Mouse (Mus musculus) CH12.LX (cell line): ENCODE data around the gene Gnas. TPM values are rescaled to one million over a fixed set of nuclear protein-coding genes. Genes with fewer than 3 reads are reported as not detected.

ENCODE experiments used
- DNase-seq: peaks from one replicate; pipeline ENCODE4 v3.0.0-alpha.2; 2013; ENCODE audit errors: extremely low read depth
- H3K27ac ChIP-seq: 2 replicates; pipeline ENCODE4 v1.5.1; 2012; ENCODE audit warnings: low read depth, mild to moderate bottlenecking, control low read depth, moderate library complexity; ENCODE audit not compliant: insufficient read depth
- H3K27me3 ChIP-seq: replicated peaks from 2 replicates; pipeline ENCODE3; 2012; ENCODE audit warnings: inconsistent platforms
- H3K36me3 ChIP-seq, 2 experiments: replicated peaks in 1 of 2; 2 replicates each; pipeline versions ENCODE3 to v1.6.1; 2012; ENCODE audit warnings: inconsistent platforms in 1 of 2, low read length in 1 of 2, mild to moderate bottlenecking in 1 of 2, mixed read lengths in 1 of 2, moderate library complexity in 1 of 2; ENCODE audit not compliant: control insufficient read depth in 1 of 2, insufficient read depth in 1 of 2
- H3K4me1 ChIP-seq, 2 experiments: 2 replicates each; pipeline ENCODE4 v1.6.1; 2012; ENCODE audit warnings: inconsistent platforms in 1 of 2, moderate library complexity in 1 of 2; ENCODE audit not compliant: insufficient read depth in 2 of 2, control insufficient read depth in 1 of 2
- H3K4me2 ChIP-seq: 2 replicates; pipeline ENCODE4 v1.6.1; 2012; ENCODE audit warnings: low read depth, mild to moderate bottlenecking, control low read depth; ENCODE audit not compliant: poor library complexity, insufficient read depth, severe bottlenecking
- H3K4me3 ChIP-seq, 3 experiments: fragments of 150-350 bp in 1 of 3; sonication (generic) in 1 of 3; replicated peaks in 1 of 3; 2 replicates each; pipeline versions ENCODE3 to v1.5.1; 2011 to 2012; ENCODE audit warnings: low read depth in 2 of 3, low read length in 2 of 3, mild to moderate bottlenecking in 2 of 3, moderate library complexity in 2 of 3, control low read depth in 1 of 3, improper control_type of control experiment in 1 of 3, inconsistent platforms in 1 of 3, mixed read lengths in 1 of 3; ENCODE audit not compliant: poor library complexity in 1 of 3
- H3K79me2 ChIP-seq: replicated peaks from 2 replicates; pipeline ENCODE4 v1.6.1; 2012; ENCODE audit warnings: mild to moderate bottlenecking, moderate library complexity; ENCODE audit not compliant: control insufficient read depth, poor library complexity, insufficient read depth, severe bottlenecking; ENCODE audit errors: extremely low read depth
- H3K9ac ChIP-seq: 2 replicates; pipeline ENCODE4 v1.6.1; 2012; ENCODE audit warnings: low read depth, mild to moderate bottlenecking, control low read depth, moderate library complexity; ENCODE audit not compliant: insufficient read depth
- H3K9me3 ChIP-seq: replicated peaks from 2 replicates; pipeline ENCODE3; 2012; ENCODE audit warnings: low read length, inconsistent platforms, mixed read lengths
- BHLHE40 ChIP-seq: IDR thresholded peaks from 2 replicates; pipeline ENCODE4 v1.6.1; 2011; ENCODE audit warnings: mild to moderate bottlenecking, low read depth, low read length, improper control_type of control experiment
- CHD1 ChIP-seq: IDR thresholded peaks from 2 replicates; pipeline ENCODE4 v1.6.1; 2012; ENCODE audit warnings: low read depth, low read length, improper control_type of control experiment, inconsistent platforms
- CHD2 ChIP-seq: IDR thresholded peaks from 2 replicates; pipeline ENCODE4 v1.6.1; 2011; ENCODE audit warnings: low read length, improper control_type of control experiment
- CTCF ChIP-seq, 2 experiments: IDR thresholded peaks in 1 of 2; conservative IDR thresholded peaks in 1 of 2; 2 replicates each; pipeline ENCODE4 v1.5.1; 2011 to 2012; ENCODE audit warnings: low read depth in 2 of 2, low read length in 2 of 2, improper control_type of control experiment in 1 of 2, inconsistent platforms in 1 of 2, mild to moderate bottlenecking in 1 of 2, moderate library complexity in 1 of 2
- E2F4 ChIP-seq: IDR thresholded peaks from 2 replicates; pipeline ENCODE4 v1.6.1; 2011; ENCODE audit warnings: low read depth, low read length, improper control_type of control experiment; ENCODE audit not compliant: insufficient replicate concordance
- ELF1 ChIP-seq: IDR thresholded peaks from 2 replicates; pipeline ENCODE4 v1.6.1; 2014; ENCODE audit warnings: low read depth, mild to moderate bottlenecking, inconsistent platforms, low read length, improper control_type of control experiment
- EP300 ChIP-seq: IDR thresholded peaks from 2 replicates; pipeline ENCODE4 v1.6.1; 2011; ENCODE audit warnings: low read length, improper control_type of control experiment
- ETS1 ChIP-seq: conservative IDR thresholded peaks from 2 replicates; pipeline ENCODE4 v1.6.1; 2012; ENCODE audit warnings: low read depth, mild to moderate bottlenecking, inconsistent platforms, low read length, improper control_type of control experiment, moderate library complexity
- GABPA ChIP-seq: IDR thresholded peaks from 2 replicates; pipeline ENCODE4 v1.6.1; 2012; ENCODE audit warnings: low read depth, low read length, improper control_type of control experiment, inconsistent platforms; ENCODE audit not compliant: insufficient replicate concordance
- HCFC1 ChIP-seq: IDR thresholded peaks from 2 replicates; pipeline ENCODE4 v1.6.1; 2012; ENCODE audit warnings: low read depth, mild to moderate bottlenecking, inconsistent platforms, low read length, improper control_type of control experiment
- IRF4 ChIP-seq: IDR thresholded peaks from 2 replicates; pipeline ENCODE4 v1.6.1; 2014; ENCODE audit warnings: low read depth, mild to moderate bottlenecking, inconsistent platforms, low read length, improper control_type of control experiment
- JUN ChIP-seq: IDR thresholded peaks from 2 replicates; pipeline ENCODE4 v1.6.1; 2011; ENCODE audit warnings: low read depth, mild to moderate bottlenecking, low read length, improper control_type of control experiment, moderate library complexity; ENCODE audit not compliant: insufficient read depth
- JUND ChIP-seq: conservative IDR thresholded peaks from 2 replicates; pipeline ENCODE4 v1.6.1; 2011; ENCODE audit warnings: low read depth, low read length, improper control_type of control experiment
- KAT2A ChIP-seq: IDR thresholded peaks from 2 replicates; pipeline ENCODE4 v1.6.1; 2012; ENCODE audit warnings: low read length, improper control_type of control experiment, inconsistent platforms; ENCODE audit not compliant: insufficient replicate concordance
- MAFK ChIP-seq: IDR thresholded peaks from 2 replicates; pipeline ENCODE4 v1.6.1; 2011; ENCODE audit warnings: low read length, improper control_type of control experiment; ENCODE audit not compliant: insufficient replicate concordance
- MAX ChIP-seq: IDR thresholded peaks from 2 replicates; pipeline ENCODE4 v1.6.1; 2011; ENCODE audit warnings: low read length, improper control_type of control experiment
- MAZ ChIP-seq: IDR thresholded peaks from 2 replicates; pipeline ENCODE4 v1.6.1; 2012; ENCODE audit warnings: low read depth, mild to moderate bottlenecking, inconsistent platforms, low read length, improper control_type of control experiment, moderate library complexity
- MEF2A ChIP-seq: IDR thresholded peaks from 2 replicates; pipeline ENCODE4 v1.6.1; 2014; ENCODE audit warnings: low read depth, mild to moderate bottlenecking, inconsistent platforms, low read length, improper control_type of control experiment, borderline replicate concordance
- MXI1 ChIP-seq: IDR thresholded peaks from 2 replicates; pipeline ENCODE4 v1.6.1; 2011; ENCODE audit warnings: mild to moderate bottlenecking, low read depth, low read length, improper control_type of control experiment
- MYC ChIP-seq: IDR thresholded peaks from 2 replicates; pipeline ENCODE4 v1.6.1; 2011; ENCODE audit warnings: low read depth, mild to moderate bottlenecking, improper control_type of control experiment, low read length
- NELFE ChIP-seq: IDR thresholded peaks from 2 replicates; pipeline ENCODE4 v1.6.1; 2011; ENCODE audit warnings: low read depth, low read length, improper control_type of control experiment
- NRF1 ChIP-seq: IDR thresholded peaks from 2 replicates; pipeline ENCODE4 v1.6.1; 2014; ENCODE audit warnings: low read depth, mild to moderate bottlenecking, inconsistent platforms, low read length, improper control_type of control experiment, moderate library complexity
- PAX5 ChIP-seq: IDR thresholded peaks from 2 replicates; pipeline ENCODE4 v1.6.1; 2012; ENCODE audit warnings: low read length, inconsistent platforms, mixed read lengths
- POLR2A ChIP-seq: IDR thresholded peaks from 2 replicates; pipeline ENCODE4 v1.6.1; 2011; ENCODE audit warnings: low read depth, mild to moderate bottlenecking, improper control_type of control experiment, low read length
- POLR2AphosphoS2 ChIP-seq: IDR thresholded peaks from 2 replicates; pipeline ENCODE4 v1.6.1; 2011; ENCODE audit warnings: low read depth, low read length, improper control_type of control experiment
- RAD21 ChIP-seq: IDR thresholded peaks from 2 replicates; pipeline ENCODE4 v1.6.1; 2011; ENCODE audit warnings: low read depth, mild to moderate bottlenecking, low read length, improper control_type of control experiment, moderate library complexity
- RCOR1 ChIP-seq: conservative IDR thresholded peaks from 2 replicates; pipeline ENCODE4 v1.6.1; 2012; ENCODE audit warnings: low read depth, mild to moderate bottlenecking, inconsistent platforms, low read length, improper control_type of control experiment
- SIN3A ChIP-seq: IDR thresholded peaks from 2 replicates; pipeline ENCODE4 v1.6.1; 2012; ENCODE audit warnings: low read length, improper control_type of control experiment, inconsistent platforms
- SMC3 ChIP-seq: IDR thresholded peaks from 2 replicates; pipeline ENCODE4 v1.6.1; 2011; ENCODE audit warnings: low read depth, low read length, improper control_type of control experiment
- TBP ChIP-seq: conservative IDR thresholded peaks from 2 replicates; pipeline ENCODE4 v1.6.1; 2011; ENCODE audit warnings: low read depth, low read length, improper control_type of control experiment
- TCF12 ChIP-seq: IDR thresholded peaks from 2 replicates; pipeline ENCODE4 v1.6.1; 2014; ENCODE audit warnings: low read depth, mild to moderate bottlenecking, inconsistent platforms, low read length, improper control_type of control experiment
- UBTF ChIP-seq: IDR thresholded peaks from 2 replicates; pipeline ENCODE4 v1.6.1; 2012; ENCODE audit warnings: low read depth, mild to moderate bottlenecking, inconsistent platforms, low read length, improper control_type of control experiment, moderate library complexity
- USF1 ChIP-seq: IDR thresholded peaks from 2 replicates; pipeline ENCODE4 v1.6.1; 2014; ENCODE audit warnings: low read depth, mild to moderate bottlenecking, inconsistent platforms, low read length, improper control_type of control experiment
- USF2 ChIP-seq: conservative IDR thresholded peaks from 2 replicates; pipeline ENCODE4 v1.6.1; 2011; ENCODE audit warnings: low read depth, low read length, improper control_type of control experiment
- ZC3H11A ChIP-seq: IDR thresholded peaks from 2 replicates; pipeline ENCODE4 v1.6.1; 2012; ENCODE audit warnings: low read depth, mild to moderate bottlenecking, inconsistent platforms, low read length, improper control_type of control experiment
- ZKSCAN1 ChIP-seq: IDR thresholded peaks from 2 replicates; pipeline ENCODE4 v1.6.1; 2012; ENCODE audit warnings: low read depth, inconsistent platforms, low read length, improper control_type of control experiment, borderline replicate concordance
- ZMIZ1 ChIP-seq: IDR thresholded peaks from 2 replicates; pipeline ENCODE4 v1.6.1; 2012; ENCODE audit warnings: low read depth, mild to moderate bottlenecking, inconsistent platforms, low read length, improper control_type of control experiment
- ZNF384 ChIP-seq: IDR thresholded peaks from 2 replicates; pipeline ENCODE4 v1.6.1; 2012; ENCODE audit warnings: low read depth, low read length, improper control_type of control experiment, inconsistent platforms
- dilution Hi-C: fragments of 300-500 bp; cut with MboI; formaldehyde crosslinking; loops from 2 replicates; pipeline ENCODE4 v1.14.3; 2020; ENCODE audit warnings: low sequenced_read_pairs; ENCODE audit not compliant: extremely low pct_unique_long_range_greater_than_20kb, extremely low pct_ligation_motif_present
- in situ Hi-C: fragments of 300-500 bp; cut with MboI; formaldehyde crosslinking; loops from 3 replicates; pipeline ENCODE4 v1.14.3; 2019; ENCODE audit warnings: low sequenced_read_pairs, low pct_ligation_motif_present, low pct_unique_long_range_greater_than_20kb, mixed read lengths
- polyA plus RNA-seq: library from polyadenylated mRNA; unstranded; fragments of >175 nt; gene quantifications from 2 replicates; pipeline ENCODE4 v1.2.1, GENCODE M21; 2012; ENCODE audit warnings: low read depth; ENCODE audit not compliant: insufficient read length
- total RNA-seq, 2 experiments: library from RNA; depleted of rRNA; stranded (reverse); fragments of 300-350 nt in 1 of 2; fragments of >200 nt in 1 of 2; gene quantifications; 2 replicates each; pipeline ENCODE4 v1.2.3; 2012 to 2014

The Gnas gene
- total and polyA plus RNA-seq, 3 experiments, result 369 to 502 (median 452) TPM

- peak; percentile 65 for DNase-seq
- TF ChIP-seq POLR2AphosphoS2 (no peak), CHD2 (peak; percentile 92), TCF12 (peak; percentile 60; the same call in 1 of the 2 replicates), NELFE (no peak), RAD21 (no peak; the same call in none of the 2 replicates), MYC (no peak), TBP (no peak), USF1 (no peak), ETS1 (no peak), GABPA (no peak), UBTF (no peak), IRF4 (0 out of 2 replicates have a peak, but pooled peaks have one; percentile 23), MAZ (peak; percentile 80), ZC3H11A (no peak), BHLHE40 (0 out of 2 replicates have a peak, but pooled peaks have one; percentile 19), HCFC1 (peak; percentile 50; the same call in 1 of the 2 replicates), ZKSCAN1 (no peak), EP300 (no peak), KAT2A (0 out of 2 replicates have a peak, but pooled peaks have one; percentile 30), MEF2A (no peak), SMC3 (no peak), MAFK (no peak), SIN3A (no peak; the same call in 1 of the 2 replicates), PAX5 (no peak), USF2 (no peak), MXI1 (no peak), CTCF (conservative IDR thresholded peaks at IDR 0.05 in 1 of 2, IDR thresholded peaks at IDR 0.05 in 1 of 2; ENCODE audit: low read depth in 2 of 2, low read length in 2 of 2) (peak in 1 of 2 experiments; percentile 31; a peak in 2 of 4 replicates), MAX (0 out of 2 replicates have a peak, but pooled peaks have one; percentile 26), NRF1 (no peak), JUND (no peak), ZMIZ1 (0 out of 2 replicates have a peak, but pooled peaks have one; percentile 48), POLR2A (no peak), ZNF384 (no peak), E2F4 (no peak), JUN (no peak), CHD1 (no peak), ELF1 (peak; percentile 32; the same call in 1 of the 2 replicates), RCOR1 (no peak)
- peak overlapping the region; percentile 92 for H3K27ac ChIP-seq
- peak overlapping the region; percentile 99 for H3K9ac ChIP-seq
- H3K27me3 ChIP-seq, result no peaks in the 10 kb centered on the region
- peaks cover 11 to 35% of the 10 kb centered on the region in 2 experiments for H3K4me1 ChIP-seq
- H3K36me3 ChIP-seq, result peaks cover 9 to 16% of the 10 kb centered on the region in 2 experiments
- peak overlapping the region; percentile 57 to 94 (median 85) for H3K4me3 ChIP-seq
- H3K4me2 ChIP-seq, result no peak overlapping the region
- H3K79me2 ChIP-seq, result peaks cover 55% of the 10 kb centered on the region
- in situ Hi-C loops (no loop called here), dilution Hi-C loops (no loop called here)
- H3K9me3 ChIP-seq, result peaks cover 8% of the 10 kb centered on the region
Observed at GRCm38 (mm10) chr2:174330616-174331191, 46.6 kb downstream of the Gnas start.
